Mouse (Mus musculus) lung, postnatal 0 days (tissue): Measurements from ENCODE around the gene Wdfy2. TPM values are rescaled to one million over a fixed set of nuclear protein-coding genes. Genes with fewer than 3 reads are reported as not detected.
A peak's percentile ranks its signal among the peaks of the same experiment; 100 is the strongest.

ENCODE experiments used
- ATAC-seq: fragments of 200-750 bp; cut with Nextera tagmentation; 2 replicates; pipeline ENCODE4 v1.8.0; 2017; ENCODE audit warnings: moderate library complexity
- DNase-seq: peaks from one replicate; pipeline ENCODE4 v3.0.0-alpha.2; 2016; ENCODE audit warnings: low spot score
- H3K27ac ChIP-seq: fragments of 300-500 bp; sonication (generic); 2 replicates; pipeline ENCODE4 v1.5.1; 2014; ENCODE audit warnings: antibody characterized with exemption, mild to moderate bottlenecking, low read length, mixed read lengths
- H3K27me3 ChIP-seq: fragments of 300-500 bp; sonication (generic); replicated peaks from 2 replicates; pipeline ENCODE4 v1.6.1; 2014; ENCODE audit warnings: low read length, mixed read lengths; ENCODE audit not compliant: insufficient read depth
- H3K36me3 ChIP-seq: fragments of 300-500 bp; sonication (generic); 2 replicates; pipeline ENCODE4 v1.6.1; 2014; ENCODE audit warnings: low read length, mixed read lengths; ENCODE audit not compliant: insufficient read depth
- H3K4me1 ChIP-seq: fragments of 300-500 bp; sonication (generic); 2 replicates; pipeline ENCODE4 v1.6.1; 2014; ENCODE audit warnings: antibody characterized with exemption, low read depth, low read length, mixed read lengths; ENCODE audit not compliant: insufficient read depth
- H3K4me2 ChIP-seq: fragments of 300-500 bp; sonication (generic); replicated peaks from 2 replicates; pipeline ENCODE4 v1.6.1; 2014; ENCODE audit warnings: low read depth, mild to moderate bottlenecking, low read length, moderate library complexity, mixed read lengths
- H3K4me3 ChIP-seq: fragments of 300-500 bp; sonication (generic); 2 replicates; pipeline ENCODE4 v1.5.1; 2014; ENCODE audit warnings: low read depth, low read length
- H3K9ac ChIP-seq: fragments of 300-500 bp; sonication (generic); replicated peaks from 2 replicates; pipeline ENCODE4 v1.6.1; 2014; ENCODE audit warnings: low read depth, mild to moderate bottlenecking
- H3K9me3 ChIP-seq: fragments of 300-500 bp; sonication (generic); 2 replicates; pipeline ENCODE4 v1.6.1; 2016; ENCODE audit warnings: low read length, mixed read lengths
- CTCF ChIP-seq: IDR thresholded peaks from 2 replicates; pipeline ENCODE4 v1.5.1; 2016; ENCODE audit warnings: antibody characterized with exemption, mild to moderate bottlenecking
- EP300 ChIP-seq: IDR thresholded peaks from 2 replicates; pipeline ENCODE4 v1.6.1; 2016; ENCODE audit warnings: antibody characterized with exemption, mild to moderate bottlenecking, control low read depth
- WGBS: fragments of 180-500 bp; shearing (Covaris S2); extraction: QIAGEN DNeasy Blood & Tissue Kit; methylation state at CpG from one replicate; pipeline ENCODE4 v1.1.7; 2014; 5-methylcytosine and 5-hydroxymethylcytosine counted together
- polyA plus RNA-seq: library from polyadenylated mRNA; unstranded; fragments of >200 nt; fragmentation: Nextera tagmentation; extraction: Ambion mirVana; gene quantifications from 2 replicates; pipeline ENCODE4 v1.2.1, GENCODE M21; 2015

The Wdfy2 gene
- polyA plus RNA-seq, 1 experiment from 2014 or later, result 3.5 TPM

- ATAC-seq (no peak), DNase-seq (no peak)
- no peak overlapping the region for H3K9ac ChIP-seq
- 18% methylated on average over 3 of the region's 3 CpGs for WGBS
- H3K36me3 ChIP-seq, result no peaks in the 10 kb centered on the region
- H3K27ac ChIP-seq, result no peak overlapping the region
- H3K4me3 ChIP-seq, result no peak overlapping the region
- no peaks in the 10 kb centered on the region for H3K4me1 ChIP-seq
- TF ChIP-seq EP300, result no peak
- TF ChIP-seq CTCF, result no peak
- H3K9me3 ChIP-seq, result no peaks in the 10 kb centered on the region
- no peak overlapping the region for H3K4me2 ChIP-seq
- H3K27me3 ChIP-seq, result no peaks in the 10 kb centered on the region
Observed at GRCm38 (mm10) chr14:62806921-62807320, 30.6 kb upstream of the Wdfy2 start.

GRCm38 (mm10) chr14:62808661-62809523 is 28.6 kb upstream of the Wdfy2 start:
- H3K4me3 ChIP-seq, result no peak overlapping the region
- H3K9ac ChIP-seq, result no peak overlapping the region
- H3K27ac ChIP-seq, result no peak overlapping the region
- no peak overlapping the region for H3K4me2 ChIP-seq
- no peaks in the 10 kb centered on the region for H3K36me3 ChIP-seq
- ATAC-seq, result no peak
- no peaks in the 10 kb centered on the region for H3K9me3 ChIP-seq
- peak; percentile 36 for DNase-seq
- TF ChIP-seq CTCF (no peak), EP300 (no peak)
- WGBS, result 49% methylated on average over 7 of the region's 7 CpGs
- H3K27me3 ChIP-seq, result no peaks in the 10 kb centered on the region
- H3K4me1 ChIP-seq, result no peaks in the 10 kb centered on the region

- Histone ChIP-seq H3K9me3 (no peaks in the 10 kb centered on the region), H3K27me3 (no peaks in the 10 kb centered on the region), H3K4me3 (no peak overlapping the region), H3K9ac (no peak overlapping the region), H3K4me1 (no peaks in the 10 kb centered on the region), H3K4me2 (no peak overlapping the region), H3K36me3 (no peaks in the 10 kb centered on the region), H3K27ac (no peak overlapping the region)
- TF ChIP-seq CTCF (no peak), EP300 (no peak)
- DNase-seq (no peak), ATAC-seq (no peak)
- WGBS, result 33% methylated on average over 5 of the region's 5 CpGs
Observed at GRCm38 (mm10) chr14:62812765-62813164, 24.7 kb upstream of the Wdfy2 start.

GRCm38 (mm10) chr14:62814567-62814966 is 22.9 kb upstream of the Wdfy2 start:
- TF ChIP-seq EP300, result no peak
- H3K9ac ChIP-seq, result no peak overlapping the region
- DNase-seq (no peak), ATAC-seq (peak; percentile 9; the same call in 1 of the 2 replicates)
- H3K27me3 ChIP-seq, result no peaks in the 10 kb centered on the region
- H3K27ac ChIP-seq, result no peak overlapping the region
- H3K9me3 ChIP-seq, result no peaks in the 10 kb centered on the region
- no peaks in the 10 kb centered on the region for H3K36me3 ChIP-seq
- H3K4me2 ChIP-seq, result no peak overlapping the region
- no peaks in the 10 kb centered on the region for H3K4me1 ChIP-seq
- 53% methylated on average over 6 of the region's 6 CpGs for WGBS
- H3K4me3 ChIP-seq, result no peak overlapping the region

- Histone ChIP-seq H3K9ac (no peak overlapping the region), H3K27me3 (no peaks in the 10 kb centered on the region), H3K9me3 (no peaks in the 10 kb centered on the region), H3K27ac (no peak overlapping the region), H3K4me1 (no peaks in the 10 kb centered on the region), H3K4me2 (no peak overlapping the region), H3K4me3 (no peak overlapping the region), H3K36me3 (no peaks in the 10 kb centered on the region)
- no peak for TF ChIP-seq CTCF
- no peak for TF ChIP-seq EP300
- ATAC-seq (no peak), DNase-seq (no peak)
- 74% methylated on average over 4 of the region's 4 CpGs for WGBS
Observed at GRCm38 (mm10) chr14:62816827-62817226, 20.7 kb upstream of the Wdfy2 start.

GRCm38 (mm10) chr14:62825575-62826332 is 11.7 kb upstream of the Wdfy2 start:
- Histone ChIP-seq H3K27ac (peak overlapping the region; percentile 47; the same call in 1 of the 2 replicates), H3K9ac (no peak overlapping the region), H3K36me3 (no peaks in the 10 kb centered on the region), H3K4me1 (no peaks in the 10 kb centered on the region), H3K9me3 (no peaks in the 10 kb centered on the region), H3K4me2 (no peak overlapping the region), H3K27me3 (no peaks in the 10 kb centered on the region), H3K4me3 (no peak overlapping the region)
- no peak for TF ChIP-seq CTCF
- TF ChIP-seq EP300, result peak; percentile 64
- ATAC-seq, result peak; percentile 95
- 68% methylated on average over 8 of the region's 8 CpGs for WGBS
- peak; percentile 73 for DNase-seq
